Mouse (Mus musculus) heart, postnatal 10 days (tissue): ENCODE measurements around the gene Khdc1b. TPM values are rescaled to one million over a fixed set of nuclear protein-coding genes. Genes with fewer than 3 reads are reported as not detected.
"Not testable (repeated sequence)": the region's sequence is repeated elsewhere in the genome, so short reads cannot be mapped to it uniquely, and the experiment has no call there.

Experiments used
- DNase-seq, 2 experiments: peaks; one replicate each; pipeline ENCODE4 v3.0.0; 2021
- intact Hi-C: fragments of 180-260 bp; cut with DNase I; formaldehyde crosslinking; loops from one replicate; pipeline ENCODE4 v1.15.1; 2025
- total RNA-seq, 2 experiments: library from RNA; stranded (reverse); gene quantifications; 2 replicates each; pipeline ENCODE4 v1.2.3; 2021

Khdc1b gene
- total RNA-seq = not detected

GRCm38 (mm10) chr1:21383256-21383655, at the start of gene Khdc1b:
Gene Khdc1b, plus strand, starts transcription at chr1:21383556.
- intact Hi-C loops = no loop called here
- DNase-seq = no peak

DNA sequence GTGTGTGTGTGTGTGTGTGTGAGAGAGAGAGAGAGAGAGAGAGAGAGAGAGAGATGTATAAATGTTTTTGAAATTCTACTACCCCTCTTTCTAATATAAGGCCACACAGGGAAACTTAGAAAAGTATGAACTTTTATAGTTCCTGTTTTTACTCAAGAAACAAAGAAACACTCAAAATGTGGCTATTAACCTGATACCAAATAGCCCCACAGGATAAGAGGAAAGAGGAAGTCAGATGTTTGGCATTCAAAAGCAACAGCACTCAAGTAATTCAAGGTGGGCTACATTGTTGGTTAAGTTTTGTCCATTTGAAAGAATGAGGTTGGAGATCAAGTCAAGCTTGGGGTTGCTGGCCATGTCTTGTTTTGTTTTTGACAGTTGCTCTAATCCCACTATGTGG, 47.5 kb upstream of the Khdc1b start:
- intact Hi-C loops = no loop called here
- no peak for DNase-seq

DNA sequence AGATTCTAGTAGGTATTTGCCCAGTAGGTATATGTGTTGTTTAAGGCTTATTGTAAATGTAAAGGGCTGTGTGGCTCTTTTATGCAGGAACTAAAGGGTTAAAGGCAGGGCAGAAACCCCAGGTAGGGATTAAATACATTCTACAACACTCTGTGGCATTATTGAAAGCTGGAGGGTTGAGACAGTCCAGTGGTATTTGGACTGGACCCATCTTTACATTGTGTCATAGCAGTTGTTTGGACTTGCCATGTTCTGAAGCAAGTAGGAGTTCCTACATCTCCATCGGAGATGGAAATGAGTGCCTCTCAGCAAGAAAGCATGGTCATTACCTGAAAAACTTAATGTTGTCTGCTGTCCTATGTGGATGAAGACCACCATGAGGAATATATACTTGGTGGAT, 42.6 kb upstream of the Khdc1b start:
- intact Hi-C loops = loop anchor here (5.0 kb wide), 3 partner anchors 73 to 403 kb away; no protein-coding TSS in a partner anchor
- no peak for DNase-seq

- DNase-seq = peak; percentile 48 to 78
- intact Hi-C loops = loop anchor here (1.0 to 5.0 kb wide), 4 partner anchors 77 to 407 kb away; partner anchors contain the start of gene Tmem14a
Measured at GRCm38 (mm10) chr1:21344253-21344652, 39.1 kb upstream of the Khdc1b start.

DNA sequence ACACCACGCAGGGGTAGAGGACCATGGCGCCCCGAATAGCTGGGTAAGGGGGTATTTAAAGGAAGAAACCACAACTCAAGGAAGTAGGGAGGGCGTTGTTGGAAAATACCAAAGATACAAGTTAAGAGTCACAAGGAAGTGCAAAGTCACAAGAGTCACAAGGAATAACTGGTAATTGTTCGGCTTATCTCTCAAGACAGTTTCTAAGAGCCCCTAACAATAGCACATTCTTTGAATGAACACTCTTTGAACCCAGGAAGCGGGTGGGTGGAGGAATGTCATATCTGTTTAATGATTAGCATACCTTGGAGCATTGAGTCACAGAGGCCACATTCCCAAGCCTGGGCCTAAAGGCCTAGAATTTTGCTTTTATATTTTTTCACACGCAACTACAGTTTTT, 38.6 kb upstream of the Khdc1b start:
- intact Hi-C loops = loop anchor here (1.0 to 5.0 kb wide), 4 partner anchors 77 to 407 kb away; partner anchors contain the start of gene Tmem14a
- not testable (repeated sequence) for DNase-seq

DNA sequence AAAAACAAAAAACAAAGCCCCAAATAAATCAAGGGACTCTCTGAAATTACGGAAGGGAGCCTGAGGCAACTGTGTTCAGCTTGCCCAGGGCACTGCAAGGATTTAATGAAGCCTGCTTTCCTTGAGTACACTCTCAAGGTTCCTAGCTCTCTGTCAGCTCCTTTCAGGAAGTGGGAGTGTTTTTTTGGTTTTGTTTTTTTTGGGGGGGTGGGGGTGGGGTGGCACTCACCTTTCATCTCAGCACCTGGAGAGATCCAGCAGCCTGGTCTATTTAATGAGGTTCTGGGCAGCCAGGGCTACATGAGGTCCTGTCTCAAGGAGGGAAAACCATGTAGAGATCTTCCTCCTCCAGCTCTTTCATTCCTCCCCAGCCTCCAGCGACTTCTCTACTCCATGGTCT, 34.0 kb upstream of the Khdc1b start, which contains the start of gene Khdc1a:
Khdc1a (plus strand) TSS at position 301 of the 400 bp plus-strand sequence.
- intact Hi-C loops = no loop called here
- no peak for DNase-seq

GRCm38 (mm10) chr1:21368031-21368430, 15.3 kb upstream of the Khdc1b start, which contains the start of gene Khdc1c:
Gene Khdc1c, plus strand, starts transcription at chr1:21368331.
- intact Hi-C loops, DNase-seq: not testable (repeated sequence)

GRCm38 (mm10) chr1:21391138-21391671, 7.8 kb downstream of the Khdc1b start:
- intact Hi-C loops = no loop called here
- no peak for DNase-seq

- DNase-seq = peak; percentile 38 to 39
- intact Hi-C loops = no loop called here
Measured at GRCm38 (mm10) chr1:21402804-21403203, 19.4 kb downstream of the Khdc1b start.

- intact Hi-C loops = no loop called here
- DNase-seq = no peak
Measured at GRCm38 (mm10) chr1:21407266-21407665, 23.9 kb downstream of the Khdc1b start.

DNA sequence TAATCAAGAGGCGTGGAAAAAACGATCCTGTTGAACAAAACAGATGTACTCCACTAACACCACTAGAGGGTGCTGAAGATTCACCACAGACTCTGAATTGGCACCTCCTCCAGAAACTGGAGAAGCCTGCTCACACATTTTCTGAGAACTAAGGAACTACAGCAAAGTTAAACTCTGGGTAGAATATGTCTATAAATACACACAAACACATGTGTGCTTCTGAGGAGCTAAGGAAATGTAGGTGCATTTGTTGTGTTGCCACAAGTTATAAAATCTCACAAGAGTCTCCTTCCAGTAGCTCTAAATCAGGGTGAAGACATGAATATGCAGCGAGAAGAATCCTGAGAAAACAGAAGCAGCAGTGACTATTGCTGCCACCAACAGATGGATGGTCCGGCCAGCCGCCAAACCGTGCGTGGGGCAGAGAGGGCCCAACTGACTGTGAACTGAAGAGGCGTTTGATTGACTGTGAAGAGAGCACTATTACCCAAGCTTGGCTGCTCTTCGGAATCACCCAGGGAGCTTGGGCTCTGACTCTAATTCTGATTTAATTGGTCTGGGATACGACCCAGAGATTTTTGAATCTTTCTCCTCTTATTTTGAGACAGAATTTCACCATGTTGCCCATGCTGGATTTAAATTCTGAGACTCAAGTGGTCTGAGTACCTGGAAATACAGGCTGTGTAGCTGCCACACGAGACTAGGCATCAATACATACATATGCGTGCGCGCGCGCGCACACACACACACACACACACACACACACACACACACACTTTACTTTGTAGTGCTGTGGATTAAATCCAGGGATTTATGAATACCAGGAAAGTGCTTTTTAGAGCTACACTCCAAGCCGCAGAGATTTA, 28.2 kb downstream of the Khdc1b start:
- DNase-seq = peak; percentile 69 to 77
- intact Hi-C loops = loop anchor here (1.0 to 2.0 kb wide), 2 partner anchors 555 to 858 kb away; no protein-coding TSS in a partner anchor

GRCm38 (mm10) chr1:21412197-21412555, 28.8 kb downstream of the Khdc1b start:
- DNase-seq = no peak
- intact Hi-C loops = no loop called here

GRCm38 (mm10) chr1:21419370-21419769, 36.0 kb downstream of the Khdc1b start:
- intact Hi-C loops = loop anchor here (2.0 kb wide), 1 partner anchor 541 kb away; the partner anchor contains the start of gene Kcnq5

DNA sequence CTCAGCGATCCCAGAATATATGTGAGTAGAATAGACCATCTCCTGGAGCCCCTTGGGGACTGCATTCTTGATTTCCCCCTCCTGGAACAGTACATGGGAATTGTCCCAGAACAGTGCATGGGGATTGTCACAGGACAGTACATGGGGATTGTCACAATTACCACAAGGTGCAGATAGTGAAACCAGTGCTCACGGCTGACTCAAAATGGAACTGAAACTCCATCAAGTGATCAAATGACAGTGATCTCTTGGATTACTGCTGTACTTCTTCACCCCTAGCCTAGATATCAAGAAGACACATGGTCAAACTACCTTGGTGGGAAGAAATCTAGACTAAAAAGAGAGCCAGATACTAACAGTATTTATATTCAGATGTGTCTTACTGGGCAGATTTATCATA, 42.3 kb downstream of the Khdc1b start:
- intact Hi-C loops = no loop called here
- DNase-seq = no peak

More at GRCm38 (mm10) chr1:21419370-21419769, 36.0 kb downstream of the Khdc1b start:
- peak; percentile 13 to 23 for DNase-seq

- intact Hi-C loops = no loop called here
- no peak for DNase-seq
Measured at GRCm38 (mm10) chr1:21428079-21428478, 44.7 kb downstream of the Khdc1b start.

DNA sequence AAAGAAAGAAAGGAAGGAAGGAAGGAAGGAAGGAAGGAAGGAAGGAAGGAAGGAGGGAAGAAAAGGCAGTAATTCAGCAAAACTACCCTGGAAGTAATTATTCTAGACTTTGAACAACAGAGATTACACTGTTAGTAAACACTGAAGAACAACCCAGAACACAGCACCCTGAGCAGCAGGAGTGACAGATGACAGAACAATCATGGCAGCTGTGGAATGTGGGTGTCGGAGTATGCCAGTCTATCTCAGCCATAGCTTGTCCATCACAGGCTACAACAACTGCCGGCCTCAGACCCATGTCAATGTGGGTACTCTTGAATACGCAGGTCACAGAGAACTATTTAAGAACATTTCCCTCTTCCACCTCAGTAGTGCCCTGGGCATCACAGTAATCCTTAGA, 48.3 kb downstream of the Khdc1b start:
- intact Hi-C loops = no loop called here

DNA sequence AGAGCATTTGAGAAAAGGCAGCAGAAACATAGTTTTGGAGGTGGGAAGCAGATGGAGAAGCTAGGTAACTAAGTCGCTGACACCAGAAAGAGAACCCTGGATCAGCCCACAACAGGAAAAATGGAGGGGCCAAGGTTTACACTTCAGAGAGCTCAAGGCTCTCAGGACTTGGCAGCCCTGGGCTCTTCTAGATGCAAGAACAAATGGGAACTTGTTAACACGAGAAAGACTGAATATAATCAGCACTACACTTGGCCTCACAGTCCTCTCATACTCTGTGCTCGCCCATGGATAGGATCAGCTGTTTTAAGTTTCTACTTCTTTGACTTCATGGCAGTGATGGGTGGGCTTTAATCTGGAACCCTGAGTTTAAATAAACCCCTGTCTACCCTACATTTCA, 51.5 kb downstream of the Khdc1b start:
- no peak for DNase-seq
- intact Hi-C loops = no loop called here

More for the DNA sequence above, 48.3 kb downstream of the Khdc1b start:
- no peak for DNase-seq

Other genes with a start within 250 kb of the Khdc1b start
- gene Tmem14a, start 165.0 kb upstream of the Khdc1b start, total RNA-seq = 1 to 10 TPM; 3.1 to 4.6 TPM
- 1 to 10 TPM; 1.5 to 1.7 TPM for gene Gsta3, start 143.0 kb upstream of the Khdc1b start, total RNA-seq
- not detected for gene Khdc1a, start 33.9 kb upstream of the Khdc1b start, total RNA-seq
- gene Khdc1c, start 15.2 kb upstream of the Khdc1b start, total RNA-seq = not detected